Mouse (Mus musculus): ENCODE data around the gene Ctso.

The Ctso gene

DNA sequence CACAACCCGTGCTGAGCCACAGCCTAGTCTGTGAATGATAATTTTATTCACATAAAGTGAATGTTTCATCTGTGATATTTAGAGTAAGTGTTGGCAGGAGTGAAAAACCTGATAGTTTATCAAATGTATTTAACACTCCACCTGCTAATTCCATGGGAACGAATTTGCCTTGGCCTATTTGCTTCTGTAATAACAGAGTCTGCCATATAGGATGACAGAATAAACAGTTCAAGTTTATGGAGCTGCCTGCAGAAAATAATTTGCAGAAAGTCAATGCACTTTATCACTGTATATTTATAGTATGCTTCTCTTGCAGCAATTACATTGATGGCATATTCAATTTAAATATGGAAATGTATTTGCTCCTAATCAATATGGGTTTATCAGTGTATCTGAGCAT is 19.4 kb downstream of the Ctso start:
- DNase-seq (ENCODE audit: low read depth, low spot score): no peak

DNA sequence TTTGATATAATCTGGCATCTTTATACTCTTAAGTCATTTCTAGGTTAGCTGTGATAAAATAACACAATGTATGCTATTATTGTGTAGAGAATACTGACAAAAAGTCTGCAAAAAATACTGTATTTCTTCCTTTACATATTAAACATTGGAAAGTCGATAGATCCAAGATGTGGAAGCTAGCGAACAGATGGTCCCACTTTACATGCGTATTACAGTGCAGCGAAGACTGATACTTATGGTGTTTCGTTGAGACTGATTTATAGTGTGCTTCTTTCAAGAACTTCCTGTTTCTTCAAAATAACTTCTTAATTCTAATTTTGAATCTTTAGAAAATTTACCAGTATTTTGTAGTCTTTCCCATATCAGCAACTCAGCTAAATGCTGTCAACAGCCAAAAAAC is 25.1 kb downstream of the Ctso start:
- no peak for DNase-seq (ENCODE audit: low read depth, low spot score)

DNA sequence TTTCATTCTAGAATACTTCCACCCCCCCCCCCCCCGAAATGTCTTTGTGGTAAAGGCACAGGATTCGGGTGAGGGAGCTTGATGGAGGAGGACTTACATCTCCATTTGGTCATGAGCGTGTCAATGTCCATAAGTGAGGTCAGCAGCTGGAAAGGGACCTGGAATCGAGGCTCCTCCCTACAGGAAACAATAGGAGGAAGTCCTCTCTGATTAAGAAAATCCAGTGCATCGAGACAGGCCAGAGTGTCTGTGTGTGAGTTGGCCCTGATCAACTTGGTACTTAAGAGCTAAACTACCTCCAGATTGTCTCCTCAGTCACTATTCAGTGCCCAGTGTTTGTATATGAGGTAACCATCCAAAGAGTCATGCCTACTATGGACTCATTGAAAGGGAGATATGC is 28.9 kb downstream of the Ctso start:
- DNase-seq (ENCODE audit: low read depth, low spot score): no peak

DNA sequence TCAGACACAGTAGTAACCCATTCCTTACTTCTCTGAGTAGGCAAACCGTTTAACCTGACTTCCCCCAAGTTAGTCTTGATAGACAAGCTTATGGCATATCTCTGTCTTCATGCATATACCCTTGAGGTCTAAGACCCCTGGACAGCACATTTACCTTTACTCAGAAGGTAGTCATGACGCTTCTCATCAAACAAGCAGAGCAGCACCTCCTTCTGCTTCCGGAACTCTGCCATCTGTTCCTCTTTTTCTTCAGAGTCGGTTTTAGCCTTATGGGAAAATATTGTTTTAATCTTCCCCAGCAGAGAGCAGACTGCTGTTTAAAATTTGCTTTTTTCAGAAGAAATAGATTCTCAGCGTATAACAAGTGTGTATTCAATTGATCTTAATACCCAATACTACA is 31.4 kb downstream of the Ctso start:
- DNase-seq (ENCODE audit: low read depth, low spot score): no peak

DNA sequence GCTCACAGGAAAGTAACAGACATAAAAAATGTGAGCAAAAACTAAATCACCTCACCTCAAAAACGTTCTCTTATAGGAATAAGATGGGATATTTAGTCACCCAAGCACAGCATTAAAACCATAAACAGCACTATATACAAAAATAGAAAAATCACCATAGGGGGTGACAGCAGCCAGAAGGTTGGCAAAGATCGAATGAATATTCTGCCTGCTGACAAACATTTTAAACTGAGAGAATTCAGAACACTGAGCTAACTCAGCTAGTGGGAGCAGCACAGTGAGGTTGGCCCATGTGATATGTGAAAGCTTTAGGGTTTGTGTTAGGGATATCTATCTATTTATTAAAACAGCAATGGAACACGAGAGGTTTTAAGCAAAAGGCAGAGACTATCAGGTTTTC is 32.2 kb downstream of the Ctso start:
- no peak for DNase-seq (ENCODE audit: low read depth, low spot score)

DNA sequence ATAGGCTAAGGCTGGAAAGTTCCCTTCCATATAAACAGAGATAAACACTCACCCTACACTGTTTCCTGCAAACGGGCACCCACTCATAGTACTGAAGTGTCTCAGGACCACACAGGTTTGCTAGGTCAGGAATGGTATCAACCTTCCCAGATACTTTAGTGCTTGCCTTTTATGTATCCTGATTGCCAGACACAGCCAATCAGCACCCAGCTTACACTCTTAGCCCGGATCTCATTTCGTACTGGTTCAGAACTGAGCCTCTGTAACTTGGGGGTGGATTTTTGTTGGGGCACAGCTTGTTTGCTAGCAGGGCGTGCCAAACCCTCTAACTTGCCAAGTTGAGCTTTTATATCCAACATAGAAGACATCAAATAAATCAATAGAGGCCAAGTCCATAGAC is 43.2 kb downstream of the Ctso start:
- DNase-seq (ENCODE audit: low read depth, low spot score): no peak

DNA sequence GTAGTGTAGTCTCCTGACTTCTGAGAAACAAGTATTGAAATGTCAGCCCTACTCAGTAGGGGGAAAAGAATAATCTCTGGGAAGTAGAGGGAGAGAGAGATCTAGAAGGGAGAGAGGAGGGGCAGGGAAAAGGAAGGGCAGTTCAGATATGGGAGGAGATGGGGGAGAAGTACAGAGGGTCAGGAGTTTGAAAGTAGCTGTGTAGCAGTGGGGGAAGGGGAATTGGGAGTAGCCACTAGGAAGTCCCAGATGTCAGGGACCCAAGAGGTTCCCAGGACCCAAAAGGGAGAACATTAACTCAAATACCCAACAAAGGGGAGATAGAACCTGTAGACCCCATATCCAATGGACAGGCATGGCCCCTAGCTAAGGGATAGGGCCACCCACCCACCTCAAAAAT is 43.7 kb downstream of the Ctso start, which contains the start of gene Tdo2:
Tdo2 (minus strand) TSS at position 101 of the 400 bp plus-strand sequence.
- DNase-seq (ENCODE audit: low read depth, low spot score): no peak

DNA sequence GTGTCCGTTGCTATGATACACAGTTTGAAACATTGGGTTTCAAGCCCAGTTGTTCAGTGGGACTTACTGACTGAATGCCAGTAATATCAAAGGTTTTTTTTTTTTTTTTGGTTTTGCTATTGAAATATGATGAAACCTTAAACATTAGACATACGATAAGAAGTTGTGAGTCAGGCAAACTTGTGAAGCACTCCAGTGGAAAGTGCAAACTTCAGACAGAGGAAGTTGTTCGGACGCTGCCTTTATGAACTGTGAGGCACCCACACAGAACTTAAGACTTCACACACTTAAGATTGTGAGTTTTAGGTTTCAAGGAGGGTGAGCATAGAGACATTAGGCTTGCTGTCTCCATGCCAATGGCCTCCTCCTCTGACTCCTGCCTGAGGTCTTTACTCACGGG is 49.2 kb downstream of the Ctso start:
- no peak for DNase-seq (ENCODE audit: low read depth, low spot score)

DNA sequence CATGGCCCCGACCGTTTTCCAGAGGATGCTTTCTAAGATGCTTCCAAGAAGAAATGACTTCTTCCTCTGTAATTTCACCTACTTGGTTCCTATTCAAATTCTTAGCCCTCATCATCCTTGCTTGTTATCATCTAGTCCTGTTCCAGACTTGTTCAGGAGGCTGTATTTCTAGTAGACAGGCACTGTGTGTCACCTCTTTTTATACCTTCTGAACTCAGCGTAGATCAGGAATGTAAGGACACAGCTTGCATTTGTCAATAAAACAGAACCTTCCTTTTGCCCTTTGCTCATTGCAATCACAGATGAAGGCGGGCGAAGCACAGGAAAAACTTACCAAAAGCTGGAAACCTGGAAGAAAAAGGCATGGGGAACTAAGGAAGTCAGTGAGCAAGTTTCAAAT is 49.6 kb downstream of the Ctso start, which contains the start of gene Asic5:
Asic5 (plus strand) TSS at position 301 of the 400 bp plus-strand sequence.
- no peak for DNase-seq (ENCODE audit: low read depth, low spot score)

DNA sequence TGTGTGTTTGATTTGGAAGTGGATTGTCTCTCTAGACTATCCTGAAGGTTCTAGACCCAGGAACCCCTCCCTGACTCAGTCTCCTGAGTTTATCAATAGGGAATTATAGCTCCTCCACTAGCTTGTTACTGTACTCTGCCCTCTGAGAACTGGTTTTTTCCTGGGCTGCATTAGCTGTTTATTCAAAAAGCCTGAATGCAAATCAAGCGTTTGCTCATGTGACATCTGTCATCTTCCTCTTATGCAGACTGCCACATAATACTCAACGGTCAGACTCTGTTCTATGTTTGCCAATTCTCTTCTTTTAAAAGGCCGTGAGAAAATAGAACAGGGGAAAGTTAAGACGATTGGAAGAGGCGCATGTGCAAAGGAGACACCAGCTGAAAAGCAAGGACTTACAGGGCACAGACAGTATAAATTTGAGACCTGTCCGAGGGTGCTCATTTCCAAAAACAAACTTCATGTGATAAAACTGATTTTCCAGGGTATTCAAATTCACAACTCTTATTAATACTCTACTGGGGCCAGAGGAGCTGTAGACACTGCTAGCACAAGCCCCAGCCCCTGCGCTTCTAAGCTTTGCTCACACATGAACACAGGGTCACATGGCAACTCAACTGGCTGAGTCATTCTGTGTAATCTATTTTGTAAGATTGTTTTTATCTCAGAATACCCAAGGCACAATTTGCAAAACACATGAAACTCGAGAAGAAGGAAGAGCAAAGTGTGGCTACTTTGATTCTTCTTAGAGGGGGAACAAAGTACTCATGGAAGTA is 50.9 kb downstream of the Ctso start:
- DNase-seq (ENCODE audit: low read depth, low spot score): no peak

DNA sequence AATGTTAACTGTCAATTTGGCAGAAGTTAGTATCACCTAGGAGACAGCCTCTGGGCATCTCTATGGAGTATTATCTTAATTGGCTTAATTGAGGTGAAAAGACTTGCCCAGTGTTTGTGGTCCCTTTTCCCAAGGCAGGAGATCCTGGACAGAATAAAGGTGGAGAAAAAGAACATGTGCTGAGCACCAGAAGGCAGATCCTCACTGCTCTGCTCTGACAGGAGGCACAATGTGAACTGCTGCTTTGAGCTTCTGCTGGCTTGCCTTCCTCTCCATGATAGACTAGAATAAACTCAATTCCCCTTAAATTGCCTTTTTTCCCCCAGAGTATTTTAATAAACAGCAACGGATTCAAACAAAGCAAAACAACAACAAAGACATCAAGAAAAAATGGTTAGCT is 52.7 kb downstream of the Ctso start:
- no peak for DNase-seq (ENCODE audit: low read depth, low spot score)

DNA sequence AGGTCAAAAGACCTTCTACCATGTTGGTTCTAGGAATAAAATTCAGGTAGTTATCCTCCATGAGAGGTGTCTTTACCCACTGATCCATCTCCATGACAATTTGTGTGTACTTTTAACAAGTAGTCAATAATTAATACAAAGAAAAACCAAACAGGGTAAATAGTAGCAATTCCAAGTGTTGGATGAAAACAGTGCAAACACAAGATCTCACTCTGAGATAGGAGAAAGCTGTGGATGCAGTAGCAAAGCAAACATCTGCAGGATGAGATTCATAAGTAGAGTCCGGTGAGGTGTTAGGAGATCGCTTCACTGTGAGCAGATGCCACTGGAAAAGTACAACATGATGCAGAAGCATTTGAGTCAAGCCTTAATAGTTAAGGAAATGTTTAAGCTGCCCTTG is 53.7 kb downstream of the Ctso start:
- DNase-seq (ENCODE audit: low read depth, low spot score): no peak

DNA sequence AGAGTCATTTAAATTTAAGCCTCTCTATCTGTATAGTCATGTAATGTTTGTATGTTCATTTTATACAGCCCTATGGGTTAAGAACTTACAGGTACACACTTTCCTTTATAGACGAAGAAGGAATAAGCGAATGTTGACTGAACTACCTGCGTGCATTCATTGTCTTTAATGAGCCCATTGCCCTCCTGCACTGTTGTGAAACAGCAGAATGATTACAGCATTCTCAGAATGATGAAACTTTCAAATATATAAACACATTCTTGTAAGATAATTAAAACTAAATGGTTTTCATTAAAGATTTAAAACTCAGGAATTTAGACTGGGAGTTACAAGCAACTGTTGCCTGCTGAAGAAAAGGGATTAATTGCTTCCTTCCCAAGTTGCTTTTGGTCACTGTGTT is 55.2 kb downstream of the Ctso start:
- DNase-seq (ENCODE audit: low read depth, low spot score): no peak

DNA sequence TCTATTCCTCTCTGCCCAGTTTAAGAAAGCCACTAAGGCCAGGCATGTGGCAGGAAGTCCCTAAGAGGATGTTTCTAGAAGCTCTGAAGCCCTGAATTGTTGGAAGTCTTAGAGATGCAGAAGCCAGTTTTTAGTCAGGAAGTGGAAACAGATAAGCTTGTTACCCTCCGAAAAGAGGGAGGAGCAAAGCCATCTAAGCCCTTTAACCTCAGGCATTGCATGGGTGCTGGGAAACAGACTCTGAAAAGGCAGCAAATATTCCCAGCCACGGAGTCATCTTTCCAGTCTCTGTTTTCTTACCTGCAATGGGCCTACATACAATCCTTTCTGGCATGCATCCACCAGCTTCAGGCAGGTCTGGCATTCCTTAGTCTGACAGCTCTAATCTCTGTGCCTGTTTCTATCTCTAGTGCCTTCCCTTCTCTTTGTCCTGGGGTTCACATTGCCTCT is 57.3 kb downstream of the Ctso start:
- DNase-seq (ENCODE audit: low read depth, low spot score): no peak

DNA sequence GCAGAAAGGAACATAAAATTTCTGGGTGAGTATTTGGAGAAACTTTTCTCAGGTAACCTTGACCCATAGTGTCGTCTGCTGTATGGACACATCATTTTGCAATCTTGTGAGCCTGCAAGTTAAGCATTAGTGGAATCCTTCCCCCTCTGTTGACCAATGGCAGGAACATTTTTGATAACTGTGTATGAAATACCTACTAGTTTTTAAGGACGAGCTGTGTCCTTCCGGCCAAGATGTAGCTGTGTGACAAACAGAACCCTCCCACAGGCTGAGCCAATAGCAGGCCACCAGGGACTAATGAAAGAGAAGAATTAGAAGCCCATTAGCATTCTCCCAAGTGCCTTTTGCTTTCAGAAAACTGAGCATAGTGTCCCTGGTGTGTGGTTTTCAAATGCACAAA is 58.1 kb downstream of the Ctso start:
- no peak for DNase-seq (ENCODE audit: low read depth, low spot score)

DNA sequence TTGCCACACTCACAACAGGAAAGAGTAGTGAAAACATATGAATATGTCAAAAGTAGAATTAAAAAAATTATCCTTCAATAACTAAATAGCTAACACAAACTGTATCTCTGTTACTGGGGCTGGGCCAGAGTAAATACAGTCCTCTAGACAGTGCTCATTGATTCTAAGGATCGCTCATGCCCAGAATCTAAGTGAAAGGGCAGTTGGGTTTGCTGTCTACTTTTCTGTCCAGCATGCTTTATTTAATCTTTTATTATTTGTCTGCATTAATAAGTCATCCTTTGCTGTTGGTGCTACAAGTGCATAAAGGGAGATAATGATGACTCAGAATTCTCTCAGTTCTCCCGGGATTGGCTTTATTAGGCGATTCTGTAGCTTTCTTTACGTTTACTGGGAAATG is 63.0 kb downstream of the Ctso start:
- DNase-seq (ENCODE audit: low read depth, low spot score): no peak

DNA sequence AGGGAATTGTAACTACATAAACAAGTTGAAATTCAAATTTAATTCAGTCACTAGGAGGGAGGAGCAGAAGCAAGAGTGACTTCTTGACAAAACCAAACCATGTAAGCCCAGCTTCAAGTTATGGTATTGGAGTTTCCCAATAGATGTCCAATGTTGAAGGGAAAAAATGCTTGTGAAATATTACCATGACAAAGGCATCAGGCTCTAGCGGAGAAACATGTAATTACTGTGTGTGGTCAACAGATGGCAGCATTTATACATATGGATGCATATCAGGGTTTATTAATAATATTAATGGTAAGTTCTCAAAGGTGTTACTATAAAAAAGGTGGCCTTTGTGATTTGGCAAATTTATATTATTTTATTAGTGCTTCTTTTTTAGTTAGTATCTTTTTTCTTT is 63.6 kb downstream of the Ctso start:
- DNase-seq (ENCODE audit: low read depth, low spot score): no peak
